In genomic region chr5:106575098-106575497, GRCm38 (mm10) we compare ENCODE assay signal across 8 mouse cellular contexts. TPM values are rescaled to one million over a fixed set of nuclear protein-coding genes. Genes with fewer than 3 reads are reported as not detected.
DNase-seq lines count a peak whose midpoint lies in the region; ATAC-seq and TF ChIP-seq lines count a peak whose summit lies in the region.
"Had no signal": no experiment of that assay in that cellular context is flagged by ENCODE, and none has a peak within 500 bp of the region (broad histone marks: within the 10 kb centered on the region; RNA-seq: fewer than 3 reads in every experiment).

No protein-coding gene starts in this region.

- TF ChIP-seq CTCF in kidney, postnatal 0 days (IDR thresholded peaks at IDR 0.05; ENCODE audit: low read depth), result no peak
- no peak for TF ChIP-seq CTCF in midbrain, postnatal 0 days (IDR thresholded peaks at IDR 0.05)

- ATAC-seq in kidney, postnatal 0 days (replicated peaks; ENCODE audit: low FRiP score, low read depth), result no peak
- ATAC-seq in forebrain, embryonic 14.5 days, result no peak
- no peak for ATAC-seq in intestine, embryonic 14.5 days (replicated peaks; ENCODE audit: low FRiP score, low TSS enrichment, low read depth)
- peak; percentile 50; the same call in 1 of the 2 replicates for ATAC-seq in midbrain, postnatal 0 days (ENCODE audit: low FRiP score)

- peak overlapping the region; percentile 97 for H3K4me2 ChIP-seq in kidney, postnatal 0 days (ENCODE audit: low read length)
- peak overlapping the region; percentile 84; the same call in 1 of the 2 replicates for H3K4me2 ChIP-seq in forebrain, embryonic 14.5 days (ENCODE audit: low read length)
- peak overlapping the region; percentile 100 for H3K4me2 ChIP-seq in intestine, embryonic 14.5 days (ENCODE audit: low read length)
- H3K4me2 ChIP-seq in midbrain, postnatal 0 days (ENCODE audit: low read depth, low read length, poor library complexity, severe bottlenecking), result peak overlapping the region; percentile 98

- DNase-seq in kidney, postnatal 0 days (ENCODE audit: low spot score), result no peak
- DNase-seq in kidney, postnatal 36 days, result no peak
- DNase-seq in forebrain, embryonic 14.5 days (ENCODE audit: low spot score), result no peak
- DNase-seq in intestine, embryonic 14.5 days (ENCODE audit: low spot score), result no peak
- DNase-seq in midbrain, postnatal 0 days (ENCODE audit: low spot score), result no peak
- no peak for DNase-seq in thymus, postnatal 0 days (ENCODE audit: low spot score)
- no peak for DNase-seq in right cerebral cortex, postnatal 36 days (ENCODE audit: low spot score in 2 of 2)

- peak overlapping the region; percentile 47; the same call in 1 of the 2 replicates for H3K4me3 ChIP-seq in kidney, postnatal 0 days (replicated peaks; ENCODE audit: low read depth, low read length)
- no peak overlapping the region for H3K4me3 ChIP-seq in forebrain, embryonic 14.5 days (ENCODE audit: low read depth, low read length)
- H3K4me3 ChIP-seq in intestine, embryonic 14.5 days (ENCODE audit: low read depth, low read length), result peak overlapping the region; percentile 56; the same call in 1 of the 2 replicates
- H3K4me3 ChIP-seq in midbrain, postnatal 0 days (ENCODE audit: low read depth, low read length), result peak overlapping the region; percentile 60; the same call in 1 of the 2 replicates

- 29% methylated on average over 4 of the region's 4 CpGs for WGBS in kidney, postnatal 0 days
- WGBS in forebrain, embryonic 14.5 days, result 20% methylated on average over 4 of the region's 4 CpGs
- WGBS in intestine, embryonic 14.5 days, result 27% methylated on average over 4 of the region's 4 CpGs
- WGBS in midbrain, postnatal 0 days, result 18% methylated on average over 4 of the region's 4 CpGs

- H3K4me1 ChIP-seq in kidney, postnatal 0 days (replicated peaks; ENCODE audit: insufficient read depth, low read length), result peaks cover 7% of the 10 kb centered on the region; the same call in 1 of the 2 replicates
- peaks cover 13% of the 10 kb centered on the region; the same call in 1 of the 2 replicates for H3K4me1 ChIP-seq in forebrain, embryonic 14.5 days (ENCODE audit: control insufficient read depth, insufficient read depth, low read length)
- H3K4me1 ChIP-seq in intestine, embryonic 14.5 days (replicated peaks; ENCODE audit: control insufficient read depth, insufficient read depth, low read length), result no peaks in the 10 kb centered on the region
- H3K4me1 ChIP-seq in midbrain, postnatal 0 days (ENCODE audit: insufficient read depth, low read length), result no peaks in the 10 kb centered on the region

- H3K9me3 ChIP-seq in kidney, postnatal 0 days (replicated peaks; ENCODE audit: low read length), result no peaks in the 10 kb centered on the region
- H3K9me3 ChIP-seq in forebrain, embryonic 14.5 days (replicated peaks; ENCODE audit: control insufficient read depth, low read length), result no peaks in the 10 kb centered on the region
- no peaks in the 10 kb centered on the region for H3K9me3 ChIP-seq in intestine, embryonic 14.5 days (ENCODE audit: control insufficient read depth, low read length)
- no peaks in the 10 kb centered on the region for H3K9me3 ChIP-seq in midbrain, postnatal 0 days (ENCODE audit: low read length)

- H3K36me3 ChIP-seq in kidney, postnatal 0 days (ENCODE audit: insufficient read depth, low read length), result no peaks in the 10 kb centered on the region
- H3K36me3 ChIP-seq in forebrain, embryonic 14.5 days (ENCODE audit: control insufficient read depth, insufficient read depth, low read length), result no peaks in the 10 kb centered on the region
- no peaks in the 10 kb centered on the region for H3K36me3 ChIP-seq in intestine, embryonic 14.5 days (ENCODE audit: control insufficient read depth, insufficient read depth, low read length)
- no peaks in the 10 kb centered on the region for H3K36me3 ChIP-seq in midbrain, postnatal 0 days (ENCODE audit: insufficient read depth, low read length)

- no peak overlapping the region for H3K9ac ChIP-seq in kidney, postnatal 0 days (ENCODE audit: low read depth, low read length)
- no peak overlapping the region for H3K9ac ChIP-seq in forebrain, embryonic 14.5 days (ENCODE audit: low read length)
- no peak overlapping the region for H3K9ac ChIP-seq in intestine, embryonic 14.5 days (ENCODE audit: low read length)
- no peak overlapping the region for H3K9ac ChIP-seq in midbrain, postnatal 0 days (replicated peaks; ENCODE audit: low read length, poor library complexity, severe bottlenecking)

- H3K27ac ChIP-seq in kidney, postnatal 0 days, result no peak overlapping the region
- H3K27ac ChIP-seq in forebrain, embryonic 14.5 days (ENCODE audit: low read depth, low read length), result no peak overlapping the region
- no peak overlapping the region for H3K27ac ChIP-seq in intestine, embryonic 14.5 days (ENCODE audit: low read depth)
- H3K27ac ChIP-seq in midbrain, postnatal 0 days (ENCODE audit: low read depth, low read length), result no peak overlapping the region

- H3K27me3 ChIP-seq in kidney, postnatal 0 days (ENCODE audit: insufficient read depth, low read length), result peaks cover 16% of the 10 kb centered on the region
- H3K27me3 ChIP-seq in forebrain, embryonic 14.5 days (replicated peaks; ENCODE audit: control insufficient read depth, insufficient read depth, low read length), result peaks cover 44% of the 10 kb centered on the region
- peaks cover 22% of the 10 kb centered on the region for H3K27me3 ChIP-seq in intestine, embryonic 14.5 days (replicated peaks; ENCODE audit: control insufficient read depth, insufficient read depth, low read length)
- 0 out of 2 replicates have a peak, but pooled peaks cover 4% of the 10 kb centered on the region for H3K27me3 ChIP-seq in midbrain, postnatal 0 days (ENCODE audit: insufficient read depth, low read length)

RNA-seq across cellular contexts. Expression of gene Gm17304, which starts 33.8 kb away (rescaled TPM):
- not detected in 2 replicates for polyA plus RNA-seq in kidney, postnatal 0 days (2015; fragmentation: Nextera tagmentation; extraction: Ambion mirVana)
- not detected in 2 replicates for polyA plus RNA-seq in forebrain, embryonic 14.5 days (2014; fragmentation: Nextera tagmentation; extraction: Ambion mirVana)
- not detected in 2 replicates for polyA plus RNA-seq in intestine, embryonic 14.5 days (2014; fragmentation: Nextera tagmentation; extraction: Ambion mirVana)
- not detected in 2 replicates for total RNA-seq in midbrain, postnatal 0 days (2014; rRNA removed)
- polyA plus RNA-seq in midbrain, postnatal 0 days (2015; fragmentation: Nextera tagmentation; extraction: Ambion mirVana), result not detected in 2 replicates
- polyA plus RNA-seq in thymus, postnatal 0 days (2015; fragmentation: Nextera tagmentation; extraction: Ambion mirVana), result not detected in 2 replicates
- polyA plus RNA-seq: inflammation-experienced regulatory T-cells, adult 6 months had no signal
